Mouse (Mus musculus) spleen, adult 2 months (tissue): ENCODE measurements around the gene 4921524J17Rik.

Source experiments
- CTCF ChIP-seq: fragments of 200-500 bp; IDR thresholded peaks from 2 replicates; pipeline ENCODE4 v1.5.1; 2011; ENCODE audit warnings: mild to moderate bottlenecking, inconsistent platforms; ENCODE audit not compliant: insufficient read depth, insufficient read length, insufficient replicate concordance; ENCODE audit errors: extremely low read depth
- POLR2A ChIP-seq: fragments of 200-500 bp; IDR thresholded peaks from 2 replicates; pipeline ENCODE4 v1.6.1; 2011; ENCODE audit warnings: low read depth, low read length, inconsistent platforms

DNA sequence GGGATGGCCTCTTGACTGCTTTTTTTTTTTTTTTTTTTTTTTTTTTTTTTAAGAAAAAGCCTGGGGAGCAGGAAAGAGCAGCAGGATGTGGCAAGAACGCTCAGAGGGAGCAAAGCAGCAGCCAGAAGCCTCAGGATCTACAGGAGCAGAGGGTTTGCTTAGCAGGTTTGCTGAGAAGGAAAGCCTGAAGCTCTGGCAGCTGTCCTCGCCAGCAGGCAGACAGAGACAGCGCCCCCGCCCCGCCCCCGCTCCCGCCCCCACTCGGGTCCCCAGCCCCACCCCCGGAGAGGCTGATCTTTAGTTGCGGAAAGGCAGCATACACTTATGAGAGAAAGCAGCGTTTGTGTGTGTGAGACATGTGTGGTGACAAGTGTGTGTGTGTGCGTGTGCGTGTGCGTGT lies 19.7 kb upstream of the 4921524J17Rik start:
- TF ChIP-seq POLR2A (no peak), CTCF (no peak)
